Mouse (Mus musculus) 3134 (cell line): ENCODE data around the gene Marcksl1.
A peak's percentile ranks its signal among the peaks of the same experiment; 100 is the strongest.
"Not testable (repeated sequence)": the region's sequence is repeated elsewhere in the genome, so short reads cannot be mapped to it uniquely, and the experiment has no call there.

Source experiments
- DNase-seq: peaks from one replicate; pipeline ENCODE4 v3.0.0-alpha.2; 2011; ENCODE audit warnings: low spot score; ENCODE audit not compliant: insufficient read length; ENCODE audit errors: extremely low read depth

The Marcksl1 gene

GRCm38 (mm10) chr4:129508834-129509600, 4.4 kb upstream of the Marcksl1 start:
- no peak for DNase-seq

- DNase-seq, result no peak
Observed at GRCm38 (mm10) chr4:129509650-129510049, 3.7 kb upstream of the Marcksl1 start.

GRCm38 (mm10) chr4:129510723-129511412, 2.5 kb upstream of the Marcksl1 start:
- DNase-seq, result no peak

- DNase-seq, result no peak
Observed at GRCm38 (mm10) chr4:129511413-129512096, 1.8 kb upstream of the Marcksl1 start.

- no peak for DNase-seq
Observed at GRCm38 (mm10) chr4:129513891-129514290, 510 bp downstream of the Marcksl1 start.

GRCm38 (mm10) chr4:129514300-129514898, 1.0 kb downstream of the Marcksl1 start:
- DNase-seq, result no peak

GRCm38 (mm10) chr4:129516925-129517324, 3.5 kb downstream of the Marcksl1 start:
- DNase-seq, result no peak

- no peak for DNase-seq
Observed at GRCm38 (mm10) chr4:129518519-129518918, 5.1 kb downstream of the Marcksl1 start.

- no peak for DNase-seq
Observed at GRCm38 (mm10) chr4:129525338-129525737, 12.0 kb downstream of the Marcksl1 start.

GRCm38 (mm10) chr4:129525889-129526288, 12.5 kb downstream of the Marcksl1 start:
- DNase-seq, result no peak

- not testable (repeated sequence) for DNase-seq
Observed at GRCm38 (mm10) chr4:129528901-129529300, 15.5 kb downstream of the Marcksl1 start.

- peak; percentile 21 for DNase-seq
Observed at GRCm38 (mm10) chr4:129540012-129540411, 26.6 kb downstream of the Marcksl1 start.

- DNase-seq, result peak; percentile 38
Observed at GRCm38 (mm10) chr4:129541868-129542591, 28.6 kb downstream of the Marcksl1 start.

- peak; percentile 98 for DNase-seq
Observed at GRCm38 (mm10) chr4:129542592-129543141, 29.3 kb downstream of the Marcksl1 start, which contains the start of gene Hdac1. Hdac1 (minus strand) TSS chr4:129542713.

- no peak for DNase-seq
Observed at GRCm38 (mm10) chr4:129544106-129544505, 30.7 kb downstream of the Marcksl1 start.

GRCm38 (mm10) chr4:129547631-129548030, 34.2 kb downstream of the Marcksl1 start:
- DNase-seq, result not testable (repeated sequence)

GRCm38 (mm10) chr4:129549306-129549705, 35.9 kb downstream of the Marcksl1 start:
- no peak for DNase-seq

- no peak for DNase-seq
Observed at GRCm38 (mm10) chr4:129550295-129550694, 36.9 kb downstream of the Marcksl1 start.

GRCm38 (mm10) chr4:129554512-129554911, 41.1 kb downstream of the Marcksl1 start:
- not testable (repeated sequence) for DNase-seq

GRCm38 (mm10) chr4:129555421-129555861, 42.1 kb downstream of the Marcksl1 start:
- DNase-seq, result no peak
